Mouse (Mus musculus): Measurements from ENCODE around the gene Olfr111. TPM values are rescaled to one million over a fixed set of nuclear protein-coding genes. Genes with fewer than 3 reads are reported as not detected.
"Not testable (repeated sequence)": the region's sequence is repeated elsewhere in the genome, so short reads cannot be mapped to it uniquely, and the experiment has no call there.

The Olfr111 gene
- total RNA-seq (2014; fragmentation: Nextera tagmentation) (not detected in 2 replicates), total RNA-seq (2017) (0.12 TPM in 1 of 2 replicates, not detected in the other), polyA plus RNA-seq (2012) (not detected in 2 replicates)

- Histone ChIP-seq H3K4me3 (ENCODE audit: low read depth, low read length) (no peak within 1 kb of the TSS), H3K4me1 (ENCODE audit: insufficient read depth, low read depth, low read length) (no peaks in the 10 kb centered on the region), H3K36me3 (replicated peaks) (no peaks in the 10 kb centered on the region), H3K27me3 (ENCODE audit: insufficient read depth, low read length) (no peaks in the 10 kb centered on the region), H3K9me3 (replicated peaks) (no peaks in the 10 kb centered on the region)
- DNase-seq (ENCODE audit: low spot score) (no peak), ATAC-seq (ENCODE audit: extremely low read depth, insufficient number of reproducible peaks, low FRiP score, poor library complexity, severe bottlenecking) (no peak)
- TF ChIP-seq POLR2AphosphoS5 (IDR thresholded peaks at IDR 0.05; ENCODE audit: insufficient replicate concordance, low read depth, low read length) (no peak), GATA1 (IDR thresholded peaks at IDR 0.05; ENCODE audit: borderline replicate concordance, low read length) (no peak), CTCF (IDR thresholded peaks at IDR 0.05; ENCODE audit: low read depth, low read length) (no peak)
Observed at GRCm38 (mm10) chr17:37507730-37508129, at the start of gene Olfr111. Olfr111 (plus strand) TSS chr17:37508030.

GRCm38 (mm10) chr17:37458616-37459015 is 49.2 kb upstream of the Olfr111 start, which contains the start of gene Olfr109:
Olfr109 (plus strand) TSS chr17:37458916.
- Histone ChIP-seq H3K4me3 (ENCODE audit: low read depth, low read length) (no peak within 1 kb of the TSS), H3K9me3 (replicated peaks) (no peaks in the 10 kb centered on the region), H3K27me3 (ENCODE audit: insufficient read depth, low read length) (no peaks in the 10 kb centered on the region), H3K36me3 (replicated peaks) (no peaks in the 10 kb centered on the region), H3K4me1 (ENCODE audit: insufficient read depth, low read depth, low read length) (no peaks in the 10 kb centered on the region)
- no peak for ATAC-seq (ENCODE audit: extremely low read depth, insufficient number of reproducible peaks, low FRiP score, poor library complexity, severe bottlenecking)
- DNase-seq (ENCODE audit: low spot score), result no peak
- TF ChIP-seq GATA2 (IDR thresholded peaks at IDR 0.05; ENCODE audit: borderline replicate concordance, low read depth, low read length), result no peak
- TF ChIP-seq POLR2AphosphoS5 (IDR thresholded peaks at IDR 0.05; ENCODE audit: insufficient replicate concordance, low read depth, low read length), result no peak
- TF ChIP-seq CTCF (IDR thresholded peaks at IDR 0.05; ENCODE audit: low read depth, low read length), result no peak
- TF ChIP-seq GATA1 (IDR thresholded peaks at IDR 0.05; ENCODE audit: borderline replicate concordance, low read length), result no peak
- no peak for TF ChIP-seq TAL1 (conservative IDR thresholded peaks at IDR 0.05; ENCODE audit: low read depth, low read length)

- ATAC-seq (ENCODE audit: extremely low read depth, insufficient number of reproducible peaks, low FRiP score, poor library complexity, severe bottlenecking), result no peak
- H3K4me3 ChIP-seq (ENCODE audit: low read depth, low read length), result no peak within 1 kb of the TSS
- H3K9me3 ChIP-seq (replicated peaks), result peaks cover 18% of the 10 kb centered on the region
Observed at GRCm38 (mm10) chr17:37483452-37483851, 24.4 kb upstream of the Olfr111 start, which contains the start of gene H2-M2. H2-M2 (minus strand) TSS chr17:37483552.

GRCm38 (mm10) chr17:37491930-37492518 is 15.8 kb upstream of the Olfr111 start, which contains the start of gene Olfr110:
Olfr110 (plus strand) TSS chr17:37492468.
- no peak for TF ChIP-seq GATA1 (IDR thresholded peaks at IDR 0.05; ENCODE audit: borderline replicate concordance, low read length)
- no peak for TF ChIP-seq POLR2AphosphoS5 (IDR thresholded peaks at IDR 0.05; ENCODE audit: insufficient replicate concordance, low read depth, low read length)
- no peak for TF ChIP-seq TAL1 (conservative IDR thresholded peaks at IDR 0.05; ENCODE audit: low read depth, low read length)
- TF ChIP-seq GATA2 (IDR thresholded peaks at IDR 0.05; ENCODE audit: borderline replicate concordance, low read depth, low read length), result no peak
- no peak for TF ChIP-seq CTCF (IDR thresholded peaks at IDR 0.05; ENCODE audit: low read depth, low read length)
- Histone ChIP-seq H3K4me3 (ENCODE audit: low read depth, low read length) (no peak within 1 kb of the TSS), H3K27me3 (ENCODE audit: insufficient read depth, low read length) (no peaks in the 10 kb centered on the region), H3K36me3 (replicated peaks) (no peaks in the 10 kb centered on the region), H3K4me1 (ENCODE audit: insufficient read depth, low read depth, low read length) (no peaks in the 10 kb centered on the region), H3K9me3 (replicated peaks) (no peaks in the 10 kb centered on the region; the same call in 1 of the 2 replicates)
- ATAC-seq (ENCODE audit: extremely low read depth, insufficient number of reproducible peaks, low FRiP score, poor library complexity, severe bottlenecking), result no peak
- no peak for DNase-seq (ENCODE audit: low spot score)

More at GRCm38 (mm10) chr17:37483452-37483851, 24.4 kb upstream of the Olfr111 start, which contains the start of gene H2-M2:
- TF ChIP-seq GATA1 (IDR thresholded peaks at IDR 0.05; ENCODE audit: borderline replicate concordance, low read length), result no peak
- no peak for TF ChIP-seq GATA2 (IDR thresholded peaks at IDR 0.05; ENCODE audit: borderline replicate concordance, low read depth, low read length)
- no peak for TF ChIP-seq TAL1 (conservative IDR thresholded peaks at IDR 0.05; ENCODE audit: low read depth, low read length)
- TF ChIP-seq CTCF (IDR thresholded peaks at IDR 0.05; ENCODE audit: low read depth, low read length), result no peak
- no peak for TF ChIP-seq POLR2AphosphoS5 (IDR thresholded peaks at IDR 0.05; ENCODE audit: insufficient replicate concordance, low read depth, low read length)
- no peaks in the 10 kb centered on the region for H3K27me3 ChIP-seq (ENCODE audit: insufficient read depth, low read length)
- DNase-seq (ENCODE audit: low spot score), result no peak
- no peaks in the 10 kb centered on the region for H3K4me1 ChIP-seq (ENCODE audit: insufficient read depth, low read depth, low read length)
- no peaks in the 10 kb centered on the region for H3K36me3 ChIP-seq (replicated peaks)

GRCm38 (mm10) chr17:37524612-37525011 is 16.8 kb downstream of the Olfr111 start:
- not testable (repeated sequence) for H3K4me3 ChIP-seq (ENCODE audit: low read depth, low read length); H3K27me3 ChIP-seq (ENCODE audit: insufficient read depth, low read length); ATAC-seq (ENCODE audit: extremely low read depth, insufficient number of reproducible peaks, low FRiP score, poor library complexity, severe bottlenecking); H3K9me3 ChIP-seq (replicated peaks); H3K4me1 ChIP-seq (ENCODE audit: insufficient read depth, low read depth, low read length); DNase-seq (ENCODE audit: low spot score); H3K36me3 ChIP-seq (replicated peaks)

GRCm38 (mm10) chr17:37525427-37525826 is 17.6 kb downstream of the Olfr111 start:
- H3K9me3 ChIP-seq (replicated peaks); H3K27me3 ChIP-seq (ENCODE audit: insufficient read depth, low read length); H3K4me3 ChIP-seq (ENCODE audit: low read depth, low read length); H3K36me3 ChIP-seq (replicated peaks); ATAC-seq (ENCODE audit: extremely low read depth, insufficient number of reproducible peaks, low FRiP score, poor library complexity, severe bottlenecking); H3K4me1 ChIP-seq (ENCODE audit: insufficient read depth, low read depth, low read length); DNase-seq (ENCODE audit: low spot score): not testable (repeated sequence)

- Histone ChIP-seq H3K27me3 (ENCODE audit: insufficient read depth, low read length) (no peaks in the 10 kb centered on the region), H3K4me3 (ENCODE audit: low read depth, low read length) (no peak overlapping the region)
Observed at GRCm38 (mm10) chr17:37535173-37535572, 27.3 kb downstream of the Olfr111 start.

GRCm38 (mm10) chr17:37538416-37538815 is 30.6 kb downstream of the Olfr111 start:
- not testable (repeated sequence) for ATAC-seq (ENCODE audit: extremely low read depth, insufficient number of reproducible peaks, low FRiP score, poor library complexity, severe bottlenecking); H3K9me3 ChIP-seq (replicated peaks); H3K36me3 ChIP-seq (replicated peaks); H3K4me3 ChIP-seq (ENCODE audit: low read depth, low read length); H3K4me1 ChIP-seq (ENCODE audit: insufficient read depth, low read depth, low read length); H3K27me3 ChIP-seq (ENCODE audit: insufficient read depth, low read length); DNase-seq (ENCODE audit: low spot score)

More at GRCm38 (mm10) chr17:37535173-37535572, 27.3 kb downstream of the Olfr111 start:
- no peaks in the 10 kb centered on the region for H3K4me1 ChIP-seq (ENCODE audit: insufficient read depth, low read depth, low read length)
- DNase-seq (ENCODE audit: low spot score), result no peak
- H3K9me3 ChIP-seq (replicated peaks), result 0 out of 2 replicates have a peak, but pooled peaks cover 3% of the 10 kb centered on the region
- no peak for TF ChIP-seq GATA2 (IDR thresholded peaks at IDR 0.05; ENCODE audit: borderline replicate concordance, low read depth, low read length)
- TF ChIP-seq CTCF (IDR thresholded peaks at IDR 0.05; ENCODE audit: low read depth, low read length), result no peak
- no peak for TF ChIP-seq POLR2AphosphoS5 (IDR thresholded peaks at IDR 0.05; ENCODE audit: insufficient replicate concordance, low read depth, low read length)
- no peak for TF ChIP-seq TAL1 (conservative IDR thresholded peaks at IDR 0.05; ENCODE audit: low read depth, low read length)
- no peak for TF ChIP-seq GATA1 (IDR thresholded peaks at IDR 0.05; ENCODE audit: borderline replicate concordance, low read length)
- H3K36me3 ChIP-seq (replicated peaks), result no peaks in the 10 kb centered on the region
- ATAC-seq (ENCODE audit: extremely low read depth, insufficient number of reproducible peaks, low FRiP score, poor library complexity, severe bottlenecking), result no peak

All from G1E (cell line).